Mouse (Mus musculus) gastrocnemius, postnatal 10 days (tissue): ENCODE measurements around the gene Pcsk1. TPM values are rescaled to one million over a fixed set of nuclear protein-coding genes. Genes with fewer than 3 reads are reported as not detected.

Experiments used
- DNase-seq: peaks from one replicate; pipeline ENCODE4 v3.0.0; 2021; ENCODE audit warnings: mixed read lengths
- long read RNA-seq, 2 experiments: library from polyadenylated mRNA; stranded (forward); transcript quantifications; one replicate each; pipeline ENCODE4 v2.0.0; 2021
- total RNA-seq, 2 experiments: library from RNA; stranded (reverse); gene quantifications; 2 replicates each; pipeline ENCODE4 v1.2.3; 2021

Pcsk1 gene
- under 1 TPM; 0.52 to 0.70 TPM for total RNA-seq
- long read RNA-seq, experiment 1 = 0 reads
- long read RNA-seq, experiment 2 = 0 reads

GRCm38 (mm10) chr13:75089721-75090410 lies at the start of gene Pcsk1:
Gene Pcsk1, plus strand, starts transcription at chr13:75089826.
- DNase-seq = no peak

DNA sequence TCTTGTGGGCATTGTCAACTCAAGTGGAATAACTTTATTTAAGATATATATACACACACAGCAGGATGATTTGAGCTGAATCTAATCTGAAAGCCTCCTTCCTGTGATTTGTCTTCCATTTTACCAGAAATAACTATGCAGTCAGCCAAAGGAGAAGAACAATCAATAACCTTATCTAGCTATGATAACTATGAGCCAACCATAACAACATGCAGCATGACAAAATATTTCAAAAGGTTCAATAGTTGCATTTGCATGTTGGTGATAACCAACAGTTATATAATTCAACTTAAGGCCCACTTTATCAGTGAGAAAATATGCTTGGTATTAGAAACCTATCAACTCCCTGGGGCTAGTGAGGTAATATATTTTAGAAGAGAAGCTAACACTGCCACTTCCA lies 30.8 kb upstream of the Pcsk1 start:
- no peak for DNase-seq

GRCm38 (mm10) chr13:75063947-75064346 lies 25.7 kb upstream of the Pcsk1 start:
- DNase-seq = no peak

- no peak for DNase-seq
Observed at GRCm38 (mm10) chr13:75088597-75088996, 1.0 kb upstream of the Pcsk1 start.

GRCm38 (mm10) chr13:75090411-75090779 lies 769 bp downstream of the Pcsk1 start:
- DNase-seq = no peak

DNA sequence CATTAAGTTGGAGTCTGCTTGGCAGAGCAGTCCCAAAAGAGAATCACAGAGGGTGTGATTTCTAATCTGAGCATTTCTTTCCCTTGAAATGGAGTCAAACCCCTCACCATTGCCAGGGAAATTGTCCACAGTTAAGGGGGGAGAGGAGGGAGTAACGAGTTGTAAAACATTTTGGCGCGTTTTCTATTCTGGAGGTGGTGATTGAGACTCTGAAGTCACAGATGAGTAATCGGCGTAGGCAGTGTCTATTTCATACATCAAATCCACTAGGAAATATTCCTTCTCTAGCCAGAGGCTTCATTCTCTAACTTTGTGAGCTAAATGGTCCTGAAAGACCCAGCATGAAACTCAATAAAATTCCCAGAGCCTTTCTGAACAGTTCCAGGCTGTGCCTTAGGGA lies 1.4 kb downstream of the Pcsk1 start:
- DNase-seq = no peak

DNA sequence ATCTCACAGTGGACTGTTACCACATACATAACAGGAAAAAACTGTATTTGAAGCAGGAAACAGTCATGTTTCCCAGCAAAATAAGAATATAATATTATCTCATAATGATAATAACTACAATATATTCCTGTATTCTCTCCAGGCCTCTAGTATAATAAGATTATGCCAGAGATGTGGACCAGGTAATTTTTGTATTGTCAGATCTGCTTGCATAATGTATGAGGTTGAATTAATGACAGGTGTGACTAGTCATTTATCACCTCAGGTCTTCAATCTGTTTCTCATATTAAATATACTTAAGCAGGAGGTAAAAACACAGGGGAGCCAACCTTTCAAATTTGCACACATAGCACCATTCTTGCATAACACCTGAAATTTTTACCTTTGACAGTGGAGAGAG lies 5.9 kb downstream of the Pcsk1 start:
- DNase-seq = no peak

GRCm38 (mm10) chr13:75113114-75113513 lies 23.5 kb downstream of the Pcsk1 start:
- no peak for DNase-seq

GRCm38 (mm10) chr13:75114007-75114424 lies 24.4 kb downstream of the Pcsk1 start:
- no peak for DNase-seq

DNA sequence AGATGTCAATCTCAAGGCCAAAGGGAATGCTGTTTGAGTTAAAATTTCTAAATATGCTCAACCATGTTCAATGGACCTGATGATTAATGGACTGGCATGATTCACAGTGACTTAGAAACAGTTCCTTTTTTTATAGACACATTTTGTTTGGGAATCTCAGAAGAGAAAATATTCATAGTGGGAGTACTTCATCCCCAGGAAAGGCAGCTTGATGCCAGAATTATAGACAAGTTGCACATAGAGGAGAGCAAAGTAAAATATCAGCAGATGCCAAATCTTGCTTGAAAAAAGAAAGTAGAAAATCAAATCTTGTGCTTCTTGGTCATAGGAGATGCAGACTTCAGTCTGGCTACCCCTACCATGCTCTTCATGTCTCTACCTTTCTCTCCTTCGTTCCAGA lies 25.2 kb downstream of the Pcsk1 start:
- no peak for DNase-seq

- no peak for DNase-seq
Observed at GRCm38 (mm10) chr13:75135833-75136232, 46.2 kb downstream of the Pcsk1 start.

DNA sequence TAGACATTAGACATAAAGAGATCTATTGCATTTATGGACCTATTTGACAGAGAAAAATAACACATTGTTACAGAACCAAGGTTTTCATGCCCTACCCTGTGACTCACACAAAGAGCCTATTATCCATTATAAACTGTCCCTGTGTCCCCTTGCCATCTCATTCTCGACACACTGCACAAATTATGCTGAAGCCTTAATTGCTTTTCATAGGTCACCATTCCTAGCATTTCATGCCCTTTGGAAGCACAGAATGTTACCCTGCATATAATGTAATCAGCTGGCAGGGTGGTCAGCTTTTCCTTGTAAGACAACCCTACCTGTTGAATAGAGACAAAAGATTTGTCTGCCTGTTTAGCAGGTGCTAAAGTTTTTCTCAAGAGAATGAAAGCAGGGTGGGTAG lies 71.0 kb downstream of the Pcsk1 start:
- DNase-seq = no peak

DNA sequence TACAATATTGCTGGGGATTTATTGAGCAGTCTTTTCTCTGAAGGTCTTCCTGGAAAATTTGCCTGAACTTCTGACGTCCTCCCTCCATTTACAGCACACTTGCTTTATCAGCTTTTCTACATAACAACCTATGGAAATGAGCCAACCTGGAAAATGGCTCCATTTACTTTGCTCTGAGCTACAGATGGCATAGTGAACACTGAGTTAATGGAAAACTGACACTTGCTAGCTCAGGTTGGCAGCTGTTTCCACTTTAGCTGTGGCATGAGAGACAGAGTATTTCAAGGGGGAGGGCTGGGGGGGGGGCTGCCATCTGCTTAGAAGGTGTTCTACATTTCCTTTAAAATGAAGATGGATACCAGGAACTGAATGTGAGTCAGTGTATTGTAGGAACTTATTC lies 73.8 kb downstream of the Pcsk1 start:
- no peak for DNase-seq
